Mouse (Mus musculus) lung, postnatal 25 days (tissue): ENCODE results near the gene Coil.
"Not testable (repeated sequence)": the region's sequence is repeated elsewhere in the genome, so short reads cannot be mapped to it uniquely, and the experiment has no call there.

Experiments used
- DNase-seq: peaks from one replicate; pipeline ENCODE4 v3.0.0; 2022; ENCODE audit warnings: low spot score

The Coil gene

GRCm38 (mm10) chr11:89006404-89006803 is 36.4 kb downstream of the Coil start:
- no peak for DNase-seq

- DNase-seq, result no peak
Measured at GRCm38 (mm10) chr11:89007582-89007981, 37.5 kb downstream of the Coil start.

- DNase-seq, result no peak
Measured at GRCm38 (mm10) chr11:89009066-89009465, 39.0 kb downstream of the Coil start.

- DNase-seq, result no peak
Measured at GRCm38 (mm10) chr11:89009496-89009895, 39.4 kb downstream of the Coil start.

GRCm38 (mm10) chr11:89012241-89012640 is 42.2 kb downstream of the Coil start:
- no peak for DNase-seq

GRCm38 (mm10) chr11:89017514-89018182 is 47.6 kb downstream of the Coil start:
- DNase-seq, result no peak

GRCm38 (mm10) chr11:89020681-89021305 is 50.7 kb downstream of the Coil start:
- no peak for DNase-seq

GRCm38 (mm10) chr11:89021687-89022086 is 51.6 kb downstream of the Coil start:
- no peak for DNase-seq

GRCm38 (mm10) chr11:89022120-89022731 is 52.2 kb downstream of the Coil start:
- no peak for DNase-seq

GRCm38 (mm10) chr11:89023477-89023876 is 53.4 kb downstream of the Coil start:
- no peak for DNase-seq

GRCm38 (mm10) chr11:89024181-89024881 is 54.3 kb downstream of the Coil start:
- DNase-seq, result peak; percentile 87

GRCm38 (mm10) chr11:89025603-89026002 is 55.6 kb downstream of the Coil start:
- no peak for DNase-seq

- no peak for DNase-seq
Measured at GRCm38 (mm10) chr11:89026117-89026516, 56.1 kb downstream of the Coil start.

- peak; percentile 74 for DNase-seq
Measured at GRCm38 (mm10) chr11:89027955-89028361, 57.9 kb downstream of the Coil start.

GRCm38 (mm10) chr11:89028871-89029405 is 58.9 kb downstream of the Coil start:
- DNase-seq, result peak; percentile 77

- DNase-seq, result no peak
Measured at GRCm38 (mm10) chr11:89030552-89030951, 60.5 kb downstream of the Coil start.

- no peak for DNase-seq
Measured at GRCm38 (mm10) chr11:89031189-89031588, 61.1 kb downstream of the Coil start.

- no peak for DNase-seq
Measured at GRCm38 (mm10) chr11:89034592-89034991, 64.5 kb downstream of the Coil start.

- no peak for DNase-seq
Measured at GRCm38 (mm10) chr11:89035552-89035951, 65.5 kb downstream of the Coil start.

- no peak for DNase-seq
Measured at GRCm38 (mm10) chr11:89038496-89038895, 68.4 kb downstream of the Coil start.

- peak; percentile 62 for DNase-seq
Measured at GRCm38 (mm10) chr11:89039325-89039724, 69.3 kb downstream of the Coil start.

GRCm38 (mm10) chr11:89041073-89041472 is 71.0 kb downstream of the Coil start:
- DNase-seq, result not testable (repeated sequence)
